Mouse (Mus musculus) lung, postnatal 0 days (tissue): ENCODE data around the gene Cypt14. TPM values are rescaled to one million over a fixed set of nuclear protein-coding genes. Genes with fewer than 3 reads are reported as not detected.
"Not testable (repeated sequence)": the region's sequence is repeated elsewhere in the genome, so short reads cannot be mapped to it uniquely, and the experiment has no call there.

Experiments
- ATAC-seq: fragments of 200-750 bp; cut with Nextera tagmentation; 2 replicates; pipeline ENCODE4 v1.8.0; 2017; ENCODE audit warnings: moderate library complexity
- DNase-seq: peaks from one replicate; pipeline ENCODE4 v3.0.0-alpha.2; 2016; ENCODE audit warnings: low spot score
- H3K27ac ChIP-seq: fragments of 300-500 bp; sonication (generic); 2 replicates; pipeline ENCODE4 v1.5.1; 2014; ENCODE audit warnings: antibody characterized with exemption, mild to moderate bottlenecking, low read length, mixed read lengths
- H3K27me3 ChIP-seq: fragments of 300-500 bp; sonication (generic); replicated peaks from 2 replicates; pipeline ENCODE4 v1.6.1; 2014; ENCODE audit warnings: low read length, mixed read lengths; ENCODE audit not compliant: insufficient read depth
- H3K36me3 ChIP-seq: fragments of 300-500 bp; sonication (generic); 2 replicates; pipeline ENCODE4 v1.6.1; 2014; ENCODE audit warnings: low read length, mixed read lengths; ENCODE audit not compliant: insufficient read depth
- H3K4me1 ChIP-seq: fragments of 300-500 bp; sonication (generic); 2 replicates; pipeline ENCODE4 v1.6.1; 2014; ENCODE audit warnings: antibody characterized with exemption, low read depth, low read length, mixed read lengths; ENCODE audit not compliant: insufficient read depth
- H3K4me2 ChIP-seq: fragments of 300-500 bp; sonication (generic); replicated peaks from 2 replicates; pipeline ENCODE4 v1.6.1; 2014; ENCODE audit warnings: low read depth, mild to moderate bottlenecking, low read length, moderate library complexity, mixed read lengths
- H3K4me3 ChIP-seq: fragments of 300-500 bp; sonication (generic); 2 replicates; pipeline ENCODE4 v1.5.1; 2014; ENCODE audit warnings: low read depth, low read length
- H3K9ac ChIP-seq: fragments of 300-500 bp; sonication (generic); replicated peaks from 2 replicates; pipeline ENCODE4 v1.6.1; 2014; ENCODE audit warnings: low read depth, mild to moderate bottlenecking
- H3K9me3 ChIP-seq: fragments of 300-500 bp; sonication (generic); 2 replicates; pipeline ENCODE4 v1.6.1; 2016; ENCODE audit warnings: low read length, mixed read lengths
- WGBS: fragments of 180-500 bp; shearing (Covaris S2); extraction: QIAGEN DNeasy Blood & Tissue Kit; methylation state at CpG from one replicate; pipeline ENCODE4 v1.1.7; 2014; 5-methylcytosine and 5-hydroxymethylcytosine counted together
- polyA plus RNA-seq: library from polyadenylated mRNA; unstranded; fragments of >200 nt; fragmentation: Nextera tagmentation; extraction: Ambion mirVana; gene quantifications from 2 replicates; pipeline ENCODE4 v1.2.1, GENCODE M21; 2015

Cypt14 gene
- polyA plus RNA-seq = not detected in 2 replicates

GRCm38 (mm10) chrX:39863504-39863903 lies at the start of gene Cypt14:
Gene Cypt14 (minus strand): TSS chrX:39863604.
- H3K4me1 ChIP-seq, ATAC-seq, H3K27me3 ChIP-seq, DNase-seq, H3K4me3 ChIP-seq, H3K9me3 ChIP-seq, H3K27ac ChIP-seq, H3K4me2 ChIP-seq, H3K9ac ChIP-seq, H3K36me3 ChIP-seq: not testable (repeated sequence)
- WGBS = 68% methylated on average over 2 of the region's 2 CpGs
